Mouse (Mus musculus) common myeloid progenitor, adult 5-6 weeks (primary cell): Measurements from ENCODE around the gene Acin1. TPM values are rescaled to one million over a fixed set of nuclear protein-coding genes. Genes with fewer than 3 reads are reported as not detected.

Experiments
- total RNA-seq: library from RNA; stranded (forward); fragments of 200-1000, 187-1606 nt; gene quantifications from 2 replicates; pipeline ENCODE4 v1.2.3, GENCODE M21; 2017

Acin1 gene
- total RNA-seq, 1 experiment from 2014 or later: 282 TPM

Other genes starting within 250 kb of the Acin1 start
- gene Lrp10, start 222.8 kb downstream of the Acin1 start, total RNA-seq: 28.8 and 46.5 TPM in 2 replicates
- gene Rem2, start 210.8 kb downstream of the Acin1 start, total RNA-seq: 0.53 and 1.7 TPM in 2 replicates
- gene Prmt5, start 169.4 kb downstream of the Acin1 start, total RNA-seq: 79.2 and 82.9 TPM in 2 replicates
- gene Haus4, start 132.3 kb downstream of the Acin1 start, total RNA-seq: 74.5 and 85.9 TPM in 2 replicates
- 1.3 and 1.9 TPM in 2 replicates for gene Ajuba, start 109.4 kb downstream of the Acin1 start, total RNA-seq
- gene 4931414P19Rik, start 80.9 kb downstream of the Acin1 start, total RNA-seq: 5.3 TPM in 2 replicates
- gene Psmb5, start 68.9 kb downstream of the Acin1 start, total RNA-seq: 56.3 and 58.6 TPM in 2 replicates
- not detected in 2 replicates for gene Psmb11, start 65.5 kb downstream of the Acin1 start, total RNA-seq
- not detected in 2 replicates for gene Gm17606, start 46.0 kb downstream of the Acin1 start, total RNA-seq
- 0.46 and 0.58 TPM in 2 replicates for gene Cdh24, start 45.6 kb downstream of the Acin1 start, total RNA-seq
- 26.5 and 33.2 TPM in 2 replicates for gene 1700123O20Rik, start 715 bp downstream of the Acin1 start, total RNA-seq
- gene Gm29776, start 11.9 kb upstream of the Acin1 start, total RNA-seq: 0.37 TPM in 1 of 2 replicates, not detected in the other
- gene Cebpe, start 25.2 kb upstream of the Acin1 start, total RNA-seq: 1.2 and 4.9 TPM in 2 replicates
- gene Slc7a8, start 95.0 kb upstream of the Acin1 start, total RNA-seq: 4.4 and 5.5 TPM in 2 replicates
- not detected in 2 replicates for gene Rnf212b, start 127.2 kb upstream of the Acin1 start, total RNA-seq
- gene Homez, start 184.0 kb upstream of the Acin1 start, total RNA-seq: 12.5 and 15.6 TPM in 2 replicates
- 5.4 TPM in 1 of 2 replicates, not detected in the other for gene Ppp1r3e, start 190.6 kb upstream of the Acin1 start, total RNA-seq
- 7.8 and 10.3 TPM in 2 replicates for gene Bcl2l2, start 196.4 kb upstream of the Acin1 start, total RNA-seq
- gene Gm20521, start 196.5 kb upstream of the Acin1 start, total RNA-seq: 2.4 TPM in 1 of 2 replicates, not detected in the other
- 466 and 493 TPM in 2 replicates for gene Pabpn1, start 205.6 kb upstream of the Acin1 start, total RNA-seq
- gene Slc22a17, start 226.2 kb upstream of the Acin1 start, total RNA-seq: 0.23 and 6.6 TPM in 2 replicates
- gene Efs, start 239.2 kb upstream of the Acin1 start, total RNA-seq: not detected in 2 replicates
- gene Il25, start 245.8 kb upstream of the Acin1 start, total RNA-seq: not detected in 2 replicates
- not detected in 2 replicates for gene Cmtm5, start 249.3 kb upstream of the Acin1 start, total RNA-seq